Mouse (Mus musculus) limb, embryonic 14.5 days (tissue): ENCODE data around the gene Bmpr2. TPM values are rescaled to one million over a fixed set of nuclear protein-coding genes. Genes with fewer than 3 reads are reported as not detected.

ENCODE experiments used
- ATAC-seq: fragments of 200-750 bp; cut with Nextera tagmentation; 2 replicates; pipeline ENCODE4 v1.8.0; 2017; ENCODE audit warnings: low read depth, moderate number of reproducible peaks, moderate TSS enrichment; ENCODE audit not compliant: low FRiP score
- DNase-seq: peaks from one replicate; pipeline ENCODE4 v3.0.0-alpha.2; 2015; ENCODE audit warnings: low spot score
- H3K27ac ChIP-seq: fragments of 300-500 bp; sonication (generic); replicated peaks from 2 replicates; pipeline ENCODE4 v1.5.1; 2014; ENCODE audit warnings: low read depth, mild to moderate bottlenecking, low read length, moderate library complexity, mixed read lengths
- H3K27me3 ChIP-seq: fragments of 300-500 bp; sonication (generic); 2 replicates; pipeline ENCODE4 v1.6.1; 2014; ENCODE audit warnings: low read length, mixed read lengths; ENCODE audit not compliant: control insufficient read depth, insufficient read depth
- H3K36me3 ChIP-seq: fragments of 300-500 bp; sonication (generic); 2 replicates; pipeline ENCODE4 v1.6.1; 2014; ENCODE audit warnings: mild to moderate bottlenecking, low read length, moderate library complexity, mixed read lengths; ENCODE audit not compliant: control insufficient read depth, insufficient read depth
- H3K4me1 ChIP-seq: fragments of 300-500 bp; sonication (generic); 2 replicates; pipeline ENCODE4 v1.6.1; 2014; ENCODE audit warnings: antibody characterized with exemption, low read length, mixed read lengths; ENCODE audit not compliant: control insufficient read depth, insufficient read depth
- H3K4me2 ChIP-seq: fragments of 300-500 bp; sonication (generic); replicated peaks from 2 replicates; pipeline ENCODE4 v1.6.1; 2014; ENCODE audit warnings: low read depth, mild to moderate bottlenecking, low read length, moderate library complexity; ENCODE audit not compliant: severe bottlenecking
- H3K4me3 ChIP-seq: fragments of 300-500 bp; sonication (generic); replicated peaks from 2 replicates; pipeline ENCODE4 v1.5.1; 2014; ENCODE audit warnings: low read length
- H3K9ac ChIP-seq: fragments of 300-500 bp; sonication (generic); 2 replicates; pipeline ENCODE4 v1.6.1; 2014; ENCODE audit warnings: mild to moderate bottlenecking, low read depth, low read length, moderate library complexity; ENCODE audit not compliant: severe bottlenecking
- H3K9me3 ChIP-seq: fragments of 300-500 bp; sonication (generic); 2 replicates; pipeline ENCODE4 v1.6.1; 2016; ENCODE audit warnings: low read length; ENCODE audit not compliant: control insufficient read depth
- POLR2A ChIP-seq: fragments of 200-500 bp; IDR thresholded peaks from 2 replicates; pipeline ENCODE4 v1.8.0; 2012; ENCODE audit warnings: inconsistent platforms, mild to moderate bottlenecking, moderate library complexity, borderline replicate concordance; ENCODE audit not compliant: insufficient read depth, insufficient read length; ENCODE audit errors: extremely low read depth
- WGBS: fragments of 180-500 bp; shearing (Covaris S2); extraction: QIAGEN DNeasy Blood & Tissue Kit; methylation state at CpG from one replicate; pipeline ENCODE4 v1.1.7; 2014; 5-methylcytosine and 5-hydroxymethylcytosine counted together
- polyA plus RNA-seq, 2 experiments: library from polyadenylated mRNA; depleted of rRNA in 1 of 2; stranded (reverse) in 1 of 2; unstranded in 1 of 2; fragments of >200 nt; fragmentation: Nextera tagmentation in 1 of 2; extraction: Ambion mirVana in 1 of 2; gene quantifications; 2 replicates each; pipeline versions ENCODE4 v1.2.1 to v1.2.3; 2012 to 2014

Bmpr2 gene
- polyA plus RNA-seq, 2 experiments: 14.6 to 15.2 TPM

DNA sequence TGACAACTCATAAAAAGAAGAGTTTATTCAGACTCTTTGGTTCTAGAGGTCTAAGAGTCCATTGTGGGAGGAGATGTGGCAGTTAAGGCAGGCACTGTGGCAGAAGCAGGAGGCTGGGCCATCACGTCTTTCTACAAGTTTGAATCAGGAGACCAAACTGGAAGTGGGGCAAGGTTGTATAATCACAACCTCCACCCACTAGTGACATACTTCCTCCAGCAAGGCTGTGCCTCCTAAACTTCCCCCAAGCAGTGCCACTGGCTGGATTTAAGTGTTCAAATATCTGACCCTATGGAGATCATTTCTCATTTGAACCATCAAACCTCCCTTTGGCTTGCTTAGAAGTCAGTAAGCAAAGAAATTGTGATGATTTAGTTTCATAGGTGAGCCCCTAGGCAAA, 7.9 kb upstream of the Bmpr2 start:
- Histone ChIP-seq H3K4me2 (no peak overlapping the region), H3K36me3 (no peaks in the 10 kb centered on the region), H3K4me1 (no peaks in the 10 kb centered on the region), H3K27ac (no peak overlapping the region), H3K9me3 (no peaks in the 10 kb centered on the region), H3K9ac (no peak overlapping the region), H3K27me3 (no peaks in the 10 kb centered on the region), H3K4me3 (no peak overlapping the region)
- 80% methylated on average over 1 of the region's 1 CpGs for WGBS
- ATAC-seq (no peak), DNase-seq (no peak)
- no peak for TF ChIP-seq POLR2A

DNA sequence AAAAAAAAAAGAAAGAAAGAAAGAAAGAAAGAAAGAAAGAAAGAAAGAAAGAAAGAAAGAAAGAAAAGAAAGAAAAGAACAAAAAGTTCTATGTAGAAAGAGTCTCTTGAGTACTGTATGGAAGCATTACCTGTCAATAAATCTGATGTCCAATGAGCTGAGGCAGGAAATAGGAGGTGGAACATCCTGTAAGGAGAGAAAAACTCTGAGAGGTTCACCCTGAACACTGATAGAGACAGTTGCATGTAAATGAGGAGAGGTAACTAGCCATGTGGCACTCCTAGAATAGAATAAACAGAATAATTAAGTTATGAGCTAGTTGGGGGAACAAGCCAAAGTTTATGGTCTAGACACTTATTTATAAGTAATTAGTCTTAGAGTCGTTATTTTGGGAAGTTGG, 4.9 kb upstream of the Bmpr2 start:
- no peak overlapping the region for H3K9ac ChIP-seq
- WGBS: 80% methylated on average over 1 of the region's 1 CpGs
- H3K9me3 ChIP-seq: no peaks in the 10 kb centered on the region
- TF ChIP-seq POLR2A: no peak
- DNase-seq: no peak
- H3K4me2 ChIP-seq: no peak overlapping the region
- H3K4me3 ChIP-seq: no peak overlapping the region
- no peak overlapping the region for H3K27ac ChIP-seq
- no peaks in the 10 kb centered on the region for H3K27me3 ChIP-seq
- ATAC-seq: no peak
- no peaks in the 10 kb centered on the region for H3K4me1 ChIP-seq
- H3K36me3 ChIP-seq: no peaks in the 10 kb centered on the region

DNA sequence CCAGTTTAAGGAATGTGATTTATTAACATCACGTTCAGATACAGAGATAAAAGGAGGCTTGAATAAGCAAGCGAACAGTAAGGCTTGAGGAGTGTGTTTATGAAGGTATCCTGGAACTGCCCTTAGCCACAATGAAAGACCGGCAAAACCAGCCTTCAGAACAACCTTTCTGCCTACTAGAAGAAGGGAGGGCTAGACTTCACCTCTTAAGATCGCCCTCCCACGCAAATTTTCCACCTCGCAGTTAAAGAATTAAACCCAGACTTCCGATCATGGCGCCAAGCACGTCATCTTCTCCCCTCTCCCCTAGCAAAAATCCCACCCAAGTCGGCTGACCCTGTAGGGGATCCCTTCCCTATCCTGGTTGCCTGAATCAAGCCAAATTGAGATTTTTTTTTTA, 992 bp upstream of the Bmpr2 start:
- WGBS: 2% methylated on average over 10 of the region's 10 CpGs
- Histone ChIP-seq H3K36me3 (no peaks in the 10 kb centered on the region), H3K4me3 (peak overlapping the region; percentile 93), H3K27ac (peak overlapping the region; percentile 99), H3K4me1 (peaks cover 9% of the 10 kb centered on the region), H3K9ac (peak overlapping the region; percentile 93), H3K4me2 (peak overlapping the region; percentile 63), H3K27me3 (no peaks in the 10 kb centered on the region), H3K9me3 (no peaks in the 10 kb centered on the region)
- DNase-seq: peak; percentile 78
- peak; percentile 2; the same call in 1 of the 2 replicates for ATAC-seq
- no peak for TF ChIP-seq POLR2A

DNA sequence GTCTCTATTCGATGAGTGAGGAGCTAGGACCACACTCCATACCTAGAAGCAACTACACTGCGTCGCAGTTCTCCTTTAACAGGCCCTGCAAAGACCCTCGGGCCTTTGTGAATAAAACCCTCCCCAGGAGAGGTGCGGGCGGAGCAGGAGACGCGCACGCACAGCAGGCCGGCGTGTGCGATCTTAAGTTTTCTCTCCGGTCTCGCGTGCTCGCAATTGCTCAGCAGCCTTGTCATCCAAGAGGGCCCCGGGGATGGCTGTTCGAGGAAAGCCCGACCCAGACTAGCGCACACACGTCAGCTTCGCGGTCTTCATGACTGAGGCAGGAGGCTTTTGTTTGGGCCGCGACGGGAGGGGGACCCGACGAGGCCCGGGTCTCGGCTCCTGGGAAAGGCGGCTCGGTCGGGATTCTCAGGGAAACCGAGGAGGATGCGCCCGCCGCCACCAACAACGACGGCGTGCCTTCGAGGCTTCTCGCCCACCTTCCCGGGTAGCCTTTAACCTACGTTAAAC, 493 bp upstream of the Bmpr2 start:
- peak overlapping the region; percentile 93 for H3K4me3 ChIP-seq
- peak overlapping the region; percentile 99 for H3K27ac ChIP-seq
- ATAC-seq: peak; percentile 44
- WGBS: under 1% methylated on average over 43 of the region's 44 CpGs
- no peaks in the 10 kb centered on the region for H3K9me3 ChIP-seq
- peak overlapping the region; percentile 63 for H3K4me2 ChIP-seq
- peaks cover 9% of the 10 kb centered on the region for H3K4me1 ChIP-seq
- TF ChIP-seq POLR2A: no peak
- H3K36me3 ChIP-seq: no peaks in the 10 kb centered on the region
- no peaks in the 10 kb centered on the region for H3K27me3 ChIP-seq
- H3K9ac ChIP-seq: peak overlapping the region; percentile 93
- peak; percentile 49 for DNase-seq

DNA sequence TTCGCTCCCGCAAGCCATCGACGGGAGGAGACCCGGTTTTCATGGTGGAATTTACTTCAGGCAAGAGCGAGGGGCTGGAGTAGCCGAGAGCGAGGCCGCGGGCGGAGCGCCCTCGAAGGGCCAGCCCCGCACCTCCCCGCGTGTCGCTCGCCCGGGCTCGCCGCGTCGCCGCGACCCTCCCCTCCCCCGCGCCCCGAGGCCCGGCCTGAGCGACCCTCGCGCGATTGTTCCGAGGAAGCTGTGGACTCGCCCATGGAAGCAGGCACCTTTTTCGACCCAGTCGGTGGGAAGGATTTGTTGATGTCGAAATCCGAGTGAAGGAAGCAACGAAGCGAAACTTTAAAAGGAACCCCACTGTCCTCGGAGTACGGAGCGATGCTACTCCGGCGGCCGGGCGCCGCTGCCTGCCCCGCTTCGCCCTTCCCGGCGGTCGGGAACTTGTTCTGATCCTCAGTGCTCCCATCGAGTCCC, 616 bp downstream of the Bmpr2 start:
- Histone ChIP-seq H3K9ac (peak overlapping the region; percentile 93), H3K4me2 (peak overlapping the region; percentile 63), H3K27ac (peak overlapping the region; percentile 99), H3K36me3 (no peaks in the 10 kb centered on the region), H3K4me3 (peak overlapping the region; percentile 93), H3K4me1 (peaks cover 9% of the 10 kb centered on the region), H3K27me3 (no peaks in the 10 kb centered on the region), H3K9me3 (no peaks in the 10 kb centered on the region)
- TF ChIP-seq POLR2A: peak; percentile 39; the same call in 1 of the 2 replicates
- ATAC-seq: peak; percentile 53
- 2% methylated on average over 23 of the region's 55 CpGs for WGBS
- DNase-seq: peak; percentile 40
